Mouse (Mus musculus) liver (tissue): ENCODE results near the gene Naa40.

ENCODE experiments used
- DNase-seq: peaks from one replicate; pipeline ENCODE4 v3.0.0-alpha.2; 2020; ENCODE audit warnings: mixed read lengths

Naa40 gene

GRCm38 (mm10) chr19:7212216-7212615 lies 28.8 kb downstream of the Naa40 start:
- DNase-seq: no peak

- no peak for DNase-seq
Observed at GRCm38 (mm10) chr19:7209907-7210646, 30.9 kb downstream of the Naa40 start.

- DNase-seq: peak; percentile 95
Observed at GRCm38 (mm10) chr19:7205753-7206736, 34.9 kb downstream of the Naa40 start, which contains the start of gene Otub1. Gene Otub1, minus strand, starts transcription at chr19:7206316.

GRCm38 (mm10) chr19:7205326-7205725 lies 35.7 kb downstream of the Naa40 start:
- DNase-seq: no peak

- no peak for DNase-seq
Observed at GRCm38 (mm10) chr19:7204898-7205297, 36.1 kb downstream of the Naa40 start.

- no peak for DNase-seq
Observed at GRCm38 (mm10) chr19:7200427-7200826, 40.6 kb downstream of the Naa40 start.

- no peak for DNase-seq
Observed at GRCm38 (mm10) chr19:7199089-7199488, 41.9 kb downstream of the Naa40 start.

- DNase-seq: no peak
Observed at GRCm38 (mm10) chr19:7197445-7197844, 43.5 kb downstream of the Naa40 start.

GRCm38 (mm10) chr19:7196741-7197270 lies 44.2 kb downstream of the Naa40 start:
- peak; percentile 48 for DNase-seq

GRCm38 (mm10) chr19:7195900-7196728 lies 44.9 kb downstream of the Naa40 start:
- DNase-seq: peak; percentile 71

- DNase-seq: no peak
Observed at GRCm38 (mm10) chr19:7192561-7192967, 48.4 kb downstream of the Naa40 start.

- no peak for DNase-seq
Observed at GRCm38 (mm10) chr19:7191639-7192038, 49.3 kb downstream of the Naa40 start.

GRCm38 (mm10) chr19:7190986-7191385 lies 50.0 kb downstream of the Naa40 start:
- DNase-seq: no peak

GRCm38 (mm10) chr19:7189026-7189425 lies 52.0 kb downstream of the Naa40 start:
- DNase-seq: no peak

- no peak for DNase-seq
Observed at GRCm38 (mm10) chr19:7187157-7187556, 53.8 kb downstream of the Naa40 start.

GRCm38 (mm10) chr19:7185715-7186291 lies 55.2 kb downstream of the Naa40 start:
- no peak for DNase-seq

- no peak for DNase-seq
Observed at GRCm38 (mm10) chr19:7185059-7185458, 55.9 kb downstream of the Naa40 start.

GRCm38 (mm10) chr19:7183419-7183818 lies 57.6 kb downstream of the Naa40 start:
- DNase-seq: no peak

GRCm38 (mm10) chr19:7182273-7182949 lies 58.6 kb downstream of the Naa40 start:
- no peak for DNase-seq

GRCm38 (mm10) chr19:7181496-7181895 lies 59.5 kb downstream of the Naa40 start:
- DNase-seq: no peak

- DNase-seq: no peak
Observed at GRCm38 (mm10) chr19:7180756-7181405, 60.1 kb downstream of the Naa40 start.
